Mouse (Mus musculus): ENCODE results near the gene Srarp.

GRCm38 (mm10) chr4:141451251-141451650 lies 15.3 kb upstream of the Srarp start:
- TF ChIP-seq GATA1 (IDR thresholded peaks at IDR 0.05; ENCODE audit: borderline replicate concordance, low read length) (no peak), FLI1 (IDR thresholded peaks at IDR 0.05; ENCODE audit: low read length) (no peak)
